Mouse (Mus musculus) layer of hippocampus, adult 2 months (tissue): ENCODE measurements at regions not wholly inside any gene's neighbourhood (a gene's known extent, or its start where the extent isn't known, plus 50 kb on each side); places are given as distances from the start of the nearest gene placed in this dataset.
"Not testable (repeated sequence)": the region's sequence is repeated elsewhere in the genome, so short reads cannot be mapped to it uniquely, and the experiment has no call there.

Experiments
- DNase-seq, 2 experiments: peaks; one replicate each; pipeline ENCODE4 v3.0.0; 2022; ENCODE audit warnings: low spot score in 2 of 2
- H3K27ac ChIP-seq: fragments of 200-600 bp; 2 replicates; pipeline ENCODE4 v1.8.1; 2022
- H3K4me3 ChIP-seq: fragments of 200-600 bp; 2 replicates; pipeline ENCODE4 v1.8.1; 2022; ENCODE audit warnings: mild to moderate bottlenecking
- CTCF ChIP-seq: fragments of 200-600 bp; conservative IDR thresholded peaks from 2 replicates; pipeline ENCODE4 v1.8.1; 2022; ENCODE audit warnings: antibody characterized with exemption, mild to moderate bottlenecking, moderate library complexity

- H3K4me3 ChIP-seq, DNase-seq, H3K27ac ChIP-seq: not testable (repeated sequence)
These were observed 57.1 kb downstream of the Nap1l2 start for GRCm38 (mm10) chrX:103129347-103129746.

GRCm38 (mm10) chrX:103109181-103109580 is 77.3 kb downstream of the Nap1l2 start:
- peak; percentile 76 for TF ChIP-seq CTCF

GRCm38 (mm10) chrX:103067730-103068621 is 118.5 kb downstream of the Nap1l2 start:
- not testable (repeated sequence) for H3K27ac ChIP-seq, DNase-seq, H3K4me3 ChIP-seq

More at GRCm38 (mm10) chrX:103109181-103109580, 77.3 kb downstream of the Nap1l2 start:
- no peak overlapping the region for H3K27ac ChIP-seq
- peak; percentile 12 to 39 for DNase-seq
- no peak overlapping the region for H3K4me3 ChIP-seq

GRCm38 (mm10) chrX:103067107-103067506 is 119.3 kb downstream of the Nap1l2 start:
- H3K27ac ChIP-seq, DNase-seq, H3K4me3 ChIP-seq: not testable (repeated sequence)

GRCm38 (mm10) chrX:103026256-103027028 is 98.3 kb downstream of the 1700018G05Rik start:
- H3K27ac ChIP-seq, result no peak overlapping the region
- H3K4me3 ChIP-seq, result peak overlapping the region; percentile 29; the same call in 1 of the 2 replicates
- no peak for DNase-seq
- TF ChIP-seq CTCF, result no peak

GRCm38 (mm10) chrX:103025495-103025894 is 97.3 kb downstream of the 1700018G05Rik start:
- not testable (repeated sequence) for H3K27ac ChIP-seq, H3K4me3 ChIP-seq, DNase-seq
- TF ChIP-seq CTCF, result peak; percentile 69

GRCm38 (mm10) chrX:103013425-103014057 is 85.4 kb downstream of the 1700018G05Rik start:
- H3K4me3 ChIP-seq, DNase-seq: not testable (repeated sequence)

GRCm38 (mm10) chrX:103012298-103013243 is 84.4 kb downstream of the 1700018G05Rik start:
- not testable (repeated sequence) for H3K4me3 ChIP-seq, DNase-seq, H3K27ac ChIP-seq

More at GRCm38 (mm10) chrX:103013425-103014057, 85.4 kb downstream of the 1700018G05Rik start:
- not testable (repeated sequence) for H3K27ac ChIP-seq

- DNase-seq, H3K4me3 ChIP-seq, H3K27ac ChIP-seq: not testable (repeated sequence)
These were observed 65.8 kb downstream of the 1700018G05Rik start for GRCm38 (mm10) chrX:102993956-102994355.
